Mouse (Mus musculus) thymus, adult 2 months (tissue): ENCODE data around the gene Usp5. TPM values are rescaled to one million over a fixed set of nuclear protein-coding genes. Genes with fewer than 3 reads are reported as not detected.

Source experiments
- DNase-seq: peaks from one replicate; pipeline ENCODE4 v3.0.0; 2021
- H3K27ac ChIP-seq: fragments of 200-500 bp; 2 replicates; pipeline ENCODE4 v1.5.1; 2012; ENCODE audit warnings: low read length, control low read depth; ENCODE audit not compliant: control insufficient read depth, insufficient read depth
- H3K27me3 ChIP-seq: fragments of 200-500 bp; 2 replicates; pipeline ENCODE4 v1.6.1; 2012; ENCODE audit warnings: mild to moderate bottlenecking, low read length, moderate library complexity, mixed read lengths; ENCODE audit not compliant: control insufficient read depth, insufficient read depth
- H3K36me3 ChIP-seq: fragments of 200-500 bp; 2 replicates; pipeline ENCODE4 v1.6.1; 2012; ENCODE audit warnings: mild to moderate bottlenecking, low read length, moderate library complexity; ENCODE audit not compliant: control insufficient read depth, insufficient read depth
- H3K4me1 ChIP-seq: fragments of 200-500 bp; replicated peaks from 2 replicates; pipeline ENCODE4 v1.6.1; 2012; ENCODE audit warnings: low read length; ENCODE audit not compliant: control insufficient read depth, insufficient read depth
- H3K4me3 ChIP-seq: fragments of 200-500 bp; 2 replicates; pipeline ENCODE4 v1.5.1; 2012; ENCODE audit warnings: mild to moderate bottlenecking, low read length, control low read depth, moderate library complexity; ENCODE audit not compliant: control insufficient read depth, insufficient read depth
- CTCF ChIP-seq: fragments of 200-500 bp; IDR thresholded peaks from 2 replicates; pipeline ENCODE4 v1.5.1; 2012; ENCODE audit warnings: mild to moderate bottlenecking, control low read depth, low read length, moderate library complexity, borderline replicate concordance; ENCODE audit not compliant: control insufficient read depth, poor library complexity, insufficient read depth; ENCODE audit errors: extremely low read depth
- POLR2A ChIP-seq: fragments of 200-500 bp; IDR thresholded peaks from 2 replicates; pipeline ENCODE4 v1.6.1; 2012; ENCODE audit warnings: mild to moderate bottlenecking, low read length, control low read depth, moderate library complexity; ENCODE audit not compliant: control insufficient read depth, poor library complexity, insufficient read depth; ENCODE audit errors: extremely low read depth
- WGBS: fragments of 180-500 bp; shearing (Covaris S2); methylation state at CpG from one replicate; pipeline ENCODE4 v1.1.7; 2018; 5-methylcytosine and 5-hydroxymethylcytosine counted together
- polyA plus RNA-seq: library from polyadenylated mRNA; depleted of rRNA; stranded (reverse); fragments of >200 nt; gene quantifications from 2 replicates; pipeline ENCODE4 v1.2.3, GENCODE M21; 2012

Usp5 gene
- polyA plus RNA-seq, 1 experiment = 121 TPM

- no peaks in the 10 kb centered on the region for H3K27me3 ChIP-seq
- no peak for DNase-seq
- TF ChIP-seq POLR2A (no peak), CTCF (no peak)
- H3K27ac ChIP-seq = peak overlapping the region; percentile 98
- 16% methylated on average over 8 of the region's 8 CpGs for WGBS
- H3K4me3 ChIP-seq = peak overlapping the region; percentile 69
- peaks cover 23% of the 10 kb centered on the region for H3K36me3 ChIP-seq
- peaks cover 61% of the 10 kb centered on the region for H3K4me1 ChIP-seq
Observed at GRCm38 (mm10) chr6:124862406-124863124, 33.3 kb upstream of the Usp5 start.

GRCm38 (mm10) chr6:124861802-124862201 lies 32.5 kb upstream of the Usp5 start:
- WGBS = 86% methylated on average over 3 of the region's 3 CpGs
- no peak overlapping the region; the same call in 1 of the 2 replicates for H3K4me3 ChIP-seq
- no peaks in the 10 kb centered on the region for H3K27me3 ChIP-seq
- H3K36me3 ChIP-seq = peaks cover 15% of the 10 kb centered on the region
- peak overlapping the region; percentile 98 for H3K27ac ChIP-seq
- H3K4me1 ChIP-seq = peaks cover 63% of the 10 kb centered on the region
- no peak for DNase-seq
- no peak for TF ChIP-seq POLR2A
- TF ChIP-seq CTCF = no peak

GRCm38 (mm10) chr6:124861266-124861665 lies 32.0 kb upstream of the Usp5 start:
- peaks cover 69% of the 10 kb centered on the region for H3K4me1 ChIP-seq
- H3K27ac ChIP-seq = no peak overlapping the region
- peaks cover 10% of the 10 kb centered on the region for H3K36me3 ChIP-seq
- H3K4me3 ChIP-seq = no peak overlapping the region
- TF ChIP-seq CTCF (no peak), POLR2A (no peak)
- H3K27me3 ChIP-seq = no peaks in the 10 kb centered on the region
- DNase-seq = no peak
- WGBS = 96% methylated on average over 19 of the region's 19 CpGs

GRCm38 (mm10) chr6:124860511-124860910 lies 31.2 kb upstream of the Usp5 start:
- Histone ChIP-seq H3K27ac (no peak overlapping the region), H3K36me3 (peaks cover 3% of the 10 kb centered on the region), H3K4me1 (peaks cover 62% of the 10 kb centered on the region), H3K4me3 (no peak overlapping the region), H3K27me3 (no peaks in the 10 kb centered on the region)
- TF ChIP-seq CTCF (no peak), POLR2A (no peak)
- no peak for DNase-seq
- 97% methylated on average over 9 of the region's 9 CpGs for WGBS

GRCm38 (mm10) chr6:124859725-124860124 lies 30.4 kb upstream of the Usp5 start:
- Histone ChIP-seq H3K27ac (no peak overlapping the region), H3K27me3 (no peaks in the 10 kb centered on the region), H3K4me3 (no peak overlapping the region), H3K36me3 (no peaks in the 10 kb centered on the region), H3K4me1 (peaks cover 57% of the 10 kb centered on the region)
- peak; percentile 90 for DNase-seq
- TF ChIP-seq CTCF (peak; percentile 90), POLR2A (no peak)
- WGBS = 10% methylated on average over 12 of the region's 12 CpGs

- H3K36me3 ChIP-seq = no peaks in the 10 kb centered on the region
- no peaks in the 10 kb centered on the region for H3K27me3 ChIP-seq
- no peak overlapping the region for H3K27ac ChIP-seq
- H3K4me1 ChIP-seq = peaks cover 59% of the 10 kb centered on the region
- no peak for DNase-seq
- H3K4me3 ChIP-seq = no peak overlapping the region
- 84% methylated on average over 26 of the region's 28 CpGs for WGBS
- TF ChIP-seq CTCF = no peak
- no peak for TF ChIP-seq POLR2A
Observed at GRCm38 (mm10) chr6:124858561-124859318, 29.5 kb upstream of the Usp5 start.
